Mouse (Mus musculus) forebrain, embryonic 13.5 days (tissue): ENCODE results near the gene Gm6583. TPM values are rescaled to one million over a fixed set of nuclear protein-coding genes. Genes with fewer than 3 reads are reported as not detected.

Experiments used
- ATAC-seq: fragments of 200-750 bp; cut with Nextera tagmentation; 2 replicates; pipeline ENCODE4 v1.8.0; 2017
- H3K27ac ChIP-seq: fragments of 300-500 bp; sonication (generic); 2 replicates; pipeline ENCODE4 v1.5.1; 2015; ENCODE audit warnings: inconsistent platforms, mild to moderate bottlenecking, moderate library complexity
- H3K27me3 ChIP-seq: fragments of 300-500 bp; sonication (generic); 2 replicates; pipeline ENCODE4 v1.6.1; 2015; ENCODE audit warnings: mild to moderate bottlenecking, inconsistent platforms
- H3K36me3 ChIP-seq: fragments of 300-500 bp; sonication (generic); 2 replicates; pipeline ENCODE4 v1.6.1; 2015; ENCODE audit warnings: mild to moderate bottlenecking, inconsistent platforms; ENCODE audit not compliant: poor library complexity, severe bottlenecking
- H3K4me1 ChIP-seq: fragments of 300-500 bp; sonication (generic); 2 replicates; pipeline ENCODE4 v1.6.1; 2015; ENCODE audit warnings: inconsistent platforms
- H3K4me2 ChIP-seq: fragments of 300-500 bp; sonication (generic); 2 replicates; pipeline ENCODE4 v1.6.1; 2015; ENCODE audit warnings: inconsistent platforms, mild to moderate bottlenecking, moderate library complexity
- H3K4me3 ChIP-seq: fragments of 300-500 bp; sonication (generic); 2 replicates; pipeline ENCODE4 v1.5.1; 2015; ENCODE audit warnings: mild to moderate bottlenecking, inconsistent platforms
- H3K9ac ChIP-seq: fragments of 300-500 bp; sonication (generic); 2 replicates; pipeline ENCODE4 v1.6.1; 2015; ENCODE audit warnings: mild to moderate bottlenecking, inconsistent platforms
- H3K9me3 ChIP-seq: fragments of 300-500 bp; sonication (generic); replicated peaks from 2 replicates; pipeline ENCODE4 v1.6.1; 2016; ENCODE audit warnings: inconsistent platforms
- WGBS: fragments of 180-500 bp; shearing (Covaris S2); methylation state at CpG from one replicate; pipeline ENCODE4 v1.1.7; 2015; 5-methylcytosine and 5-hydroxymethylcytosine counted together
- polyA plus RNA-seq: library from polyadenylated mRNA; unstranded; fragments of >200 nt; fragmentation: Nextera tagmentation; extraction: Ambion mirVana; gene quantifications from 2 replicates; pipeline ENCODE4 v1.2.1, GENCODE M21; 2015

Gene Gm6583
- polyA plus RNA-seq: 0.18 and 0.23 TPM in 2 replicates

GRCm38 (mm10) chr5:112355910-112356309, at the start of gene Gm6583:
Gene Gm6583, minus strand, starts transcription at chr5:112356033.
- Histone ChIP-seq H3K27me3 (no peaks in the 10 kb centered on the region), H3K9me3 (no peaks in the 10 kb centered on the region), H3K27ac (no peak within 1 kb of the TSS), H3K4me1 (no peaks in the 10 kb centered on the region), H3K4me3 (no peak within 1 kb of the TSS), H3K36me3 (peaks cover 75% of the 10 kb centered on the region), H3K9ac (no peak within 1 kb of the TSS), H3K4me2 (no peak within 1 kb of the TSS)
- no peak for ATAC-seq
- whole genome bisulfite sequencing: 62% methylated on average over 13 of the region's 13 CpGs

- Histone ChIP-seq H3K36me3 (no peaks in the 10 kb centered on the region), H3K4me1 (no peaks in the 10 kb centered on the region), H3K27ac (no peak overlapping the region), H3K9ac (no peak overlapping the region), H3K9me3 (no peaks in the 10 kb centered on the region), H3K4me3 (no peak overlapping the region), H3K4me2 (no peak overlapping the region), H3K27me3 (no peaks in the 10 kb centered on the region)
- WGBS: 86% methylated on average over 3 of the region's 3 CpGs
- ATAC-seq: no peak
These were observed 46.6 kb upstream of the Gm6583 start for GRCm38 (mm10) chr5:112402437-112402836.

- Histone ChIP-seq H3K9me3 (no peaks in the 10 kb centered on the region), H3K4me3 (no peak overlapping the region), H3K27me3 (no peaks in the 10 kb centered on the region), H3K4me1 (peaks cover 17% of the 10 kb centered on the region), H3K9ac (no peak overlapping the region), H3K4me2 (no peak overlapping the region), H3K36me3 (no peaks in the 10 kb centered on the region), H3K27ac (no peak overlapping the region)
- no peak for ATAC-seq
- WGBS: 81% methylated on average over 10 of the region's 10 CpGs
These were observed 43.5 kb upstream of the Gm6583 start for GRCm38 (mm10) chr5:112399284-112399683.

GRCm38 (mm10) chr5:112396066-112396465, 40.2 kb upstream of the Gm6583 start:
- peaks cover 10% of the 10 kb centered on the region for H3K36me3 ChIP-seq
- H3K9ac ChIP-seq: no peak overlapping the region
- WGBS: 73% methylated on average over 18 of the region's 18 CpGs
- no peaks in the 10 kb centered on the region for H3K27me3 ChIP-seq
- H3K4me1 ChIP-seq: peaks cover 47% of the 10 kb centered on the region
- no peak for ATAC-seq
- H3K4me3 ChIP-seq: no peak overlapping the region
- peak overlapping the region; percentile 13; the same call in 1 of the 2 replicates for H3K4me2 ChIP-seq
- H3K27ac ChIP-seq: peak overlapping the region; percentile 93
- H3K9me3 ChIP-seq: no peaks in the 10 kb centered on the region

- peaks cover 53% of the 10 kb centered on the region for H3K4me1 ChIP-seq
These were observed 39.1 kb upstream of the Gm6583 start, which contains the start of gene Asphd2 for GRCm38 (mm10) chr5:112394779-112395443. Gene Asphd2, minus strand, starts transcription at chr5:112394866.

GRCm38 (mm10) chr5:112394415-112394763, 38.6 kb upstream of the Gm6583 start:
- peaks cover 58% of the 10 kb centered on the region for H3K4me1 ChIP-seq
- 1% methylated on average over 15 of the region's 28 CpGs for WGBS
- peak overlapping the region; percentile 70 for H3K4me3 ChIP-seq
- peak; percentile 79 for ATAC-seq
- H3K9ac ChIP-seq: peak overlapping the region; percentile 82
- no peaks in the 10 kb centered on the region for H3K27me3 ChIP-seq
- peak overlapping the region; percentile 89 for H3K4me2 ChIP-seq
- peak overlapping the region; percentile 93; the same call in 1 of the 2 replicates for H3K27ac ChIP-seq
- H3K9me3 ChIP-seq: no peaks in the 10 kb centered on the region
- peaks cover 25% of the 10 kb centered on the region for H3K36me3 ChIP-seq

More at GRCm38 (mm10) chr5:112394779-112395443, 39.1 kb upstream of the Gm6583 start, which contains the start of gene Asphd2:
- peak within 1 kb of the TSS; percentile 82 for H3K9ac ChIP-seq
- peak within 1 kb of the TSS; percentile 89 for H3K4me2 ChIP-seq
- H3K27me3 ChIP-seq: no peaks in the 10 kb centered on the region
- no peaks in the 10 kb centered on the region for H3K9me3 ChIP-seq
- H3K4me3 ChIP-seq: peak within 1 kb of the TSS; percentile 70
- H3K36me3 ChIP-seq: peaks cover 20% of the 10 kb centered on the region
- ATAC-seq: peak; percentile 86
- WGBS: 2% methylated on average over 27 of the region's 67 CpGs
- H3K27ac ChIP-seq: peak within 1 kb of the TSS; percentile 93

GRCm38 (mm10) chr5:112393741-112394414, 38.0 kb upstream of the Gm6583 start:
- Histone ChIP-seq H3K4me3 (peak overlapping the region; percentile 70), H3K27me3 (no peaks in the 10 kb centered on the region), H3K36me3 (peaks cover 30% of the 10 kb centered on the region), H3K9me3 (no peaks in the 10 kb centered on the region), H3K4me1 (peaks cover 62% of the 10 kb centered on the region), H3K4me2 (peak overlapping the region; percentile 89), H3K27ac (no peak overlapping the region), H3K9ac (peak overlapping the region; percentile 82)
- peak; percentile 44 for ATAC-seq
- 8% methylated on average over 18 of the region's 18 CpGs for WGBS

GRCm38 (mm10) chr5:112391676-112392323, 36.0 kb upstream of the Gm6583 start:
- Histone ChIP-seq H3K9me3 (no peaks in the 10 kb centered on the region), H3K4me3 (no peak overlapping the region), H3K27ac (no peak overlapping the region), H3K9ac (no peak overlapping the region), H3K4me1 (peaks cover 65% of the 10 kb centered on the region), H3K4me2 (0 out of 2 replicates have a peak overlapping the region, but pooled peaks have one; percentile 5), H3K27me3 (no peaks in the 10 kb centered on the region), H3K36me3 (peaks cover 51% of the 10 kb centered on the region)
- no peak for ATAC-seq
- 64% methylated on average over 27 of the region's 27 CpGs for WGBS

GRCm38 (mm10) chr5:112391002-112391401, 35.2 kb upstream of the Gm6583 start:
- Histone ChIP-seq H3K9ac (0 out of 2 replicates have a peak overlapping the region, but pooled peaks have one; percentile 3), H3K36me3 (peaks cover 59% of the 10 kb centered on the region), H3K9me3 (no peaks in the 10 kb centered on the region), H3K27me3 (no peaks in the 10 kb centered on the region), H3K4me3 (no peak overlapping the region), H3K4me1 (peaks cover 59% of the 10 kb centered on the region), H3K27ac (no peak overlapping the region), H3K4me2 (no peak overlapping the region; the same call in 1 of the 2 replicates)
- ATAC-seq: no peak
- 72% methylated on average over 16 of the region's 16 CpGs for whole genome bisulfite sequencing

GRCm38 (mm10) chr5:112389352-112389751, 33.5 kb upstream of the Gm6583 start:
- WGBS: 78% methylated on average over 9 of the region's 9 CpGs
- Histone ChIP-seq H3K27me3 (no peaks in the 10 kb centered on the region), H3K27ac (no peak overlapping the region), H3K9ac (no peak overlapping the region), H3K4me3 (no peak overlapping the region), H3K9me3 (no peaks in the 10 kb centered on the region), H3K36me3 (peaks cover 75% of the 10 kb centered on the region), H3K4me2 (no peak overlapping the region), H3K4me1 (peaks cover 48% of the 10 kb centered on the region)
- ATAC-seq: no peak

- peaks cover 73% of the 10 kb centered on the region for H3K36me3 ChIP-seq
- ATAC-seq: no peak
- no peak overlapping the region for H3K4me3 ChIP-seq
These were observed 30.1 kb upstream of the Gm6583 start for GRCm38 (mm10) chr5:112385973-112386372.

More at GRCm38 (mm10) chr5:112385973-112386372, 30.1 kb upstream of the Gm6583 start:
- no peak overlapping the region for H3K4me2 ChIP-seq
- no peaks in the 10 kb centered on the region for H3K27me3 ChIP-seq
- H3K27ac ChIP-seq: no peak overlapping the region
- no peak overlapping the region for H3K9ac ChIP-seq
- 84% methylated on average over 2 of the region's 2 CpGs for WGBS
- peaks cover 27% of the 10 kb centered on the region for H3K4me1 ChIP-seq
- H3K9me3 ChIP-seq: no peaks in the 10 kb centered on the region
